Comparison of ENCODE assay signal across 21 mouse cellular contexts in genomic region chr7:51715771-51716170, GRCm38 (mm10).
DNase-seq lines count a peak whose midpoint lies in the region; ATAC-seq and TF ChIP-seq lines count a peak whose summit lies in the region.
"Had no signal": no experiment of that assay in that cellular context is flagged by ENCODE, and none has a peak within 500 bp of the region (broad histone marks: within the 10 kb centered on the region; RNA-seq: fewer than 3 reads in every experiment).

No protein-coding gene starts in this region.

- H3K27me3 ChIP-seq in embryonic facial prominence, embryonic 14.5 days (replicated peaks; ENCODE audit: control insufficient read depth, insufficient read depth, low read length), result no peaks in the 10 kb centered on the region
- H3K27me3 ChIP-seq in embryonic facial prominence, embryonic 10.5 days (replicated peaks; ENCODE audit: low read depth, poor library complexity, severe bottlenecking), result no peaks in the 10 kb centered on the region
- no peaks in the 10 kb centered on the region for H3K27me3 ChIP-seq in limb, embryonic 13.5 days
- no peaks in the 10 kb centered on the region for H3K27me3 ChIP-seq in limb, embryonic 10.5 days (ENCODE audit: low read depth, poor library complexity, severe bottlenecking)
- no peaks in the 10 kb centered on the region for H3K27me3 ChIP-seq in limb, embryonic 14.5 days (ENCODE audit: control insufficient read depth, insufficient read depth, low read length)
- H3K27me3 ChIP-seq: embryonic facial prominence, embryonic 13.5 days; Patski had no signal

- H3K4me3 ChIP-seq in embryonic facial prominence, embryonic 14.5 days (ENCODE audit: low read depth, low read length), result no peak overlapping the region
- H3K4me3 ChIP-seq in embryonic facial prominence, embryonic 10.5 days, result no peak overlapping the region
- H3K4me3 ChIP-seq in limb, embryonic 13.5 days, result no peak overlapping the region
- H3K4me3 ChIP-seq in limb, embryonic 10.5 days, result no peak overlapping the region
- no peak overlapping the region for H3K4me3 ChIP-seq in limb, embryonic 14.5 days (replicated peaks; ENCODE audit: low read length)
- H3K4me3 ChIP-seq: embryonic facial prominence, embryonic 13.5 days; gastrocnemius, adult 2 months had no signal

- no peaks in the 10 kb centered on the region for H3K36me3 ChIP-seq in embryonic facial prominence, embryonic 14.5 days (ENCODE audit: control insufficient read depth, insufficient read depth, low read length)
- no peaks in the 10 kb centered on the region for H3K36me3 ChIP-seq in embryonic facial prominence, embryonic 10.5 days (replicated peaks)
- H3K36me3 ChIP-seq in limb, embryonic 13.5 days, result no peaks in the 10 kb centered on the region
- no peaks in the 10 kb centered on the region for H3K36me3 ChIP-seq in limb, embryonic 10.5 days
- H3K36me3 ChIP-seq in limb, embryonic 14.5 days (ENCODE audit: control insufficient read depth, insufficient read depth, low read length), result no peaks in the 10 kb centered on the region
- H3K36me3 ChIP-seq: embryonic facial prominence, embryonic 13.5 days had no signal

- H3K9ac ChIP-seq in embryonic facial prominence, embryonic 14.5 days (ENCODE audit: low read depth, low read length), result no peak overlapping the region
- no peak overlapping the region for H3K9ac ChIP-seq in limb, embryonic 13.5 days
- H3K9ac ChIP-seq in limb, embryonic 14.5 days (ENCODE audit: low read depth, low read length, severe bottlenecking), result no peak overlapping the region
- H3K9ac ChIP-seq: embryonic facial prominence, embryonic 13.5 days had no signal

- H3K4me1 ChIP-seq in embryonic facial prominence, embryonic 14.5 days (ENCODE audit: control insufficient read depth, insufficient read depth, low read length), result no peaks in the 10 kb centered on the region
- no peaks in the 10 kb centered on the region for H3K4me1 ChIP-seq in embryonic facial prominence, embryonic 10.5 days
- no peaks in the 10 kb centered on the region for H3K4me1 ChIP-seq in limb, embryonic 13.5 days
- H3K4me1 ChIP-seq in limb, embryonic 10.5 days, result no peaks in the 10 kb centered on the region
- H3K4me1 ChIP-seq in limb, embryonic 14.5 days (ENCODE audit: control insufficient read depth, insufficient read depth, low read length), result no peaks in the 10 kb centered on the region
- H3K4me1 ChIP-seq: embryonic facial prominence, embryonic 13.5 days had no signal

- no peaks in the 10 kb centered on the region for H3K9me3 ChIP-seq in embryonic facial prominence, embryonic 14.5 days (ENCODE audit: control insufficient read depth, low read length)
- no peaks in the 10 kb centered on the region for H3K9me3 ChIP-seq in embryonic facial prominence, embryonic 10.5 days
- H3K9me3 ChIP-seq in limb, embryonic 13.5 days, result no peaks in the 10 kb centered on the region
- no peaks in the 10 kb centered on the region for H3K9me3 ChIP-seq in limb, embryonic 10.5 days (replicated peaks)
- no peaks in the 10 kb centered on the region for H3K9me3 ChIP-seq in limb, embryonic 14.5 days (ENCODE audit: control insufficient read depth, low read length)
- H3K9me3 ChIP-seq: embryonic facial prominence, embryonic 13.5 days had no signal

- no peak overlapping the region for H3K27ac ChIP-seq in embryonic facial prominence, embryonic 14.5 days (replicated peaks; ENCODE audit: low read depth, low read length)
- H3K27ac ChIP-seq in embryonic facial prominence, embryonic 10.5 days (replicated peaks), result no peak overlapping the region
- H3K27ac ChIP-seq in limb, embryonic 13.5 days, result no peak overlapping the region
- no peak overlapping the region for H3K27ac ChIP-seq in limb, embryonic 10.5 days
- no peak overlapping the region for H3K27ac ChIP-seq in limb, embryonic 14.5 days (replicated peaks; ENCODE audit: low read depth, low read length)
- H3K27ac ChIP-seq: embryonic facial prominence, embryonic 13.5 days; gastrocnemius, adult 2 months had no signal

- no peak for TF ChIP-seq POLR2A in limb, embryonic 14.5 days (IDR thresholded peaks at IDR 0.05; ENCODE audit: borderline replicate concordance, extremely low read depth, insufficient read depth, insufficient read length)

- H3K4me2 ChIP-seq in embryonic facial prominence, embryonic 14.5 days (ENCODE audit: low read depth, low read length), result no peak overlapping the region
- H3K4me2 ChIP-seq in limb, embryonic 13.5 days (replicated peaks), result no peak overlapping the region
- H3K4me2 ChIP-seq in limb, embryonic 14.5 days (replicated peaks; ENCODE audit: low read depth, low read length, severe bottlenecking), result no peak overlapping the region
- H3K4me2 ChIP-seq: embryonic facial prominence, embryonic 13.5 days had no signal

- peak; percentile 28 for DNase-seq in embryonic facial prominence, embryonic 14.5 days (ENCODE audit: low spot score)
- no peak for DNase-seq in embryonic facial prominence, embryonic 10.5 days (ENCODE audit: low spot score)
- no peak for DNase-seq in limb, embryonic 10.5 days (ENCODE audit: low spot score)
- DNase-seq in NIH3T3 (ENCODE audit: low read depth), result peak; percentile 69
- peak; percentile 3 for DNase-seq in limb, embryonic 14.5 days (ENCODE audit: low spot score)
- no peak for DNase-seq in frontal cortex, postnatal 25 days (ENCODE audit: low spot score in 2 of 2)
- no peak for DNase-seq in adrenal gland, postnatal 14 days
- DNase-seq: adrenal gland, adult 8-10 months; adrenal gland, postnatal 25 days; cerebellum, adult 11-12 months; cerebellum, adult 2 months; cerebellum, adult 9-10 months; cerebellum, postnatal 10 days; cerebellum, postnatal 25 days; gastrocnemius, adult 2 months had no signal

- WGBS in embryonic facial prominence, embryonic 14.5 days, result 46% methylated on average over 2 of the region's 2 CpGs
- 80% methylated on average over 2 of the region's 2 CpGs for WGBS in embryonic facial prominence, embryonic 10.5 days
- 55% methylated on average over 2 of the region's 2 CpGs for WGBS in limb, embryonic 13.5 days
- 71% methylated on average over 2 of the region's 2 CpGs for WGBS in limb, embryonic 10.5 days
- WGBS in limb, embryonic 14.5 days, result 71% methylated on average over 2 of the region's 2 CpGs

- no peak for ATAC-seq in embryonic facial prominence, embryonic 14.5 days (ENCODE audit: low read depth)
- ATAC-seq in limb, embryonic 13.5 days (ENCODE audit: low FRiP score, low read depth), result peak; percentile 32; the same call in 1 of the 2 replicates
- ATAC-seq in limb, embryonic 14.5 days (ENCODE audit: low FRiP score, low read depth), result no peak
- ATAC-seq: activated CD4-positive, CD25-positive, alpha-beta regulatory T cell, adult 4 months; forebrain, embryonic 14.5 days; forebrain, embryonic 16.5 days; Patski had no signal

Comparison
In these comparisons a context has a peak if more than half of its experiments do, and no peak if none do; other contexts are left out.
1. DNase-seq: peak in embryonic facial prominence, embryonic 14.5 days (single experiment), NIH3T3 (single experiment) and limb, embryonic 14.5 days (single experiment); none in embryonic facial prominence, embryonic 10.5 days (single experiment), limb, embryonic 10.5 days (single experiment), frontal cortex, postnatal 25 days (0 of 2) and adrenal gland, postnatal 14 days (single experiment).